Mouse (Mus musculus) frontal cortex, postnatal 14 days (tissue): ENCODE measurements around the gene Phka2.

ENCODE experiments used
- DNase-seq, 2 experiments: peaks; one replicate each; pipeline ENCODE4 v3.0.0; 2022; ENCODE audit warnings: low spot score in 2 of 2

Phka2 gene

DNA sequence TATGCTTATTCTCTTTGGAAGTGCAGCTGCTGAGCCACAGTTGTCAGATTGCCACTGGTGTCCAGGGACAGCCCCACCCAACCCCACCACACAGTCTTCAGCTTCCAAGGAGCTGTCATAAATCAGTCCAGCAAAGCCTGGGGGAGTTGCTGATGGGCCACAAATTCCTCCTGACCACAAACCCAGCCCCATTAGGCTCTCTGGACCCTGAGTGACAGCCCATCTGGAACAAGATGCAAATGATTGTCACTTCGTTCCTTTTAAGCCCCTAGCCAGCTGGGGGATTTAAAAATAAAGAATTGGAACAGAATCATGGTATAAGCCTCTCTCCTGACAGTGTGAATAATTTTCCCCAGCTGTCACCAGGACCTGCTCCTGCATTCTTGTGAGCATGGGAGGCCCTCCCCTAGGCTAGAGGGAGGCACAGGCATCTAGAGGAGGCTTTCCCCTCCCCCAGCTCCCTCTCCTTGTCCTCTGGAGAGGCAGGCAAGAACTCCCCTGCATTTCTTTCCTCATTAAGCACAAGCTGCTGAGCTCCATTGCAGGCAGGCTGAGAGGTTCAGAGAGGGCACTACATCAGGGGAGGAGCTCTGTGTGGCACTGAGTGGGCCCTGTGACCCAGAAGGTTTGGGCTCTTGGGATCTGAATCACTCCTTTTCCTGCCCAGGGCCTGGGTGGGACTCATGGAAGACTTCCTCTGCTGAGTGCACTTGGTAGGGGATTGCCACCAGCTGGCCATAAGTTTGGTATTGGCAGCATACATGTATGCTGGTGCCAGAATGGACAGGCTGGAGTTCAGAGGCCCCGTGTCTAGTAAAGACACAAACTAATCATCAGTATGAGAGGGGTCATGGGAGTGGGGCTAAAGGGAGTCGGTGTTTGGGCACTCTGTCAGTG, 96.8 kb downstream of the Phka2 start:
- DNase-seq: peak in 1 of 2 experiments; percentile 32

DNA sequence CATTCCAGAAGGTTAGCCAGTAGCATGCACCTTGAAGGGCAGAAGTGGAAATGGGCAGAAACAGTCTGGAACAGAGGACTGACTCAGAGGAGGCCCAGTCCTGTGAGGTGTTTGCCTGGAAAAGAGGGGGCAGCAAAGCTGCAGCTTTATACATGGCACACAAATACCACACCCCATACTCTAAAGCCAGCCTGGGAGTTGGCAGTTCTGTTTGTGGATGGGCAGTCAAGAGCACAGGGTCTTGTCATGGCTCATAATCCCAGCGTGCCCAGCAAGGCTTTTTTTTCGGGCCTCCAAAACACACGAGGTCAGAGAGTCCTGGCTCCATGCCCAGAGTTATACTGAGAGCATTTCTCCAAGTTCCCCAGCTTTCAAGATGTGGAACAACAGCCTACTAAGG, 99.1 kb downstream of the Phka2 start:
- DNase-seq: no peak

DNA sequence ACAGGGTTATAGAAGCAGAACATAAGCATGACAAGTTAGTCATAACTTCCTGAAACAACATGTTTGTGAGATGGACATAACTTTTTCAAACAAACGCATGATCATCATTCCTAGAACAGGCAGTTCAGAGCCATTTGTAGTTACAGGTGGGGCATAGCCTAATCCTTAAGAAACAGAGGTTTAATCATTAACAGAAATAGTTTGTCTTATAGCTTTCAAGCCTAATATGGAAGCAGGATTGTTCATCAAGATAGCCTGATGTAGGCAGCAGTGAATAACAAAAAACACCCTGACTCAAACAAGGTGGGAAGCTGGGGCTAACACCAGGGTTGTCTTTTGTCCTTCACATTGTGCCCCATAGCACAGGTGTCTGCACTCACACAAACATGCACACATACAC, 100.8 kb downstream of the Phka2 start:
- no peak for DNase-seq

DNA sequence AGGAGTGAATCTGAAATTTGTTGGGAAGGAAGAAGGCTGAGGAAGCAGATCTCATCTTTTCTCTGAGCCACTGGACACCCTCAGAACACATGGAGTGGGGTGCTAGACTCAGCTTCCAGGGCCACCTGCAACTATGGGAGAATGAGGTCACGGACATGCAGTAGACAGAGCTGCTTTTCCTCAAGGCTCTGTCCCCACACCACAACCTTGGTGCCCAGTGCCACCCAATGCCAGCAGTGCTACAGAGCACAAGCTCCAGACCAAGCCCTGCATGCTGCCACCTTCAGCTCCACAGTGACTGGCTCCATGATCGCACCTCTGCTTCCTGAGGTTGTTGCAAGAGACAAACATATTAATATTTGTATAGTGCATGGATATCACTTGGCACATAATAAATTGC, 101.3 kb downstream of the Phka2 start:
- DNase-seq: no peak

DNA sequence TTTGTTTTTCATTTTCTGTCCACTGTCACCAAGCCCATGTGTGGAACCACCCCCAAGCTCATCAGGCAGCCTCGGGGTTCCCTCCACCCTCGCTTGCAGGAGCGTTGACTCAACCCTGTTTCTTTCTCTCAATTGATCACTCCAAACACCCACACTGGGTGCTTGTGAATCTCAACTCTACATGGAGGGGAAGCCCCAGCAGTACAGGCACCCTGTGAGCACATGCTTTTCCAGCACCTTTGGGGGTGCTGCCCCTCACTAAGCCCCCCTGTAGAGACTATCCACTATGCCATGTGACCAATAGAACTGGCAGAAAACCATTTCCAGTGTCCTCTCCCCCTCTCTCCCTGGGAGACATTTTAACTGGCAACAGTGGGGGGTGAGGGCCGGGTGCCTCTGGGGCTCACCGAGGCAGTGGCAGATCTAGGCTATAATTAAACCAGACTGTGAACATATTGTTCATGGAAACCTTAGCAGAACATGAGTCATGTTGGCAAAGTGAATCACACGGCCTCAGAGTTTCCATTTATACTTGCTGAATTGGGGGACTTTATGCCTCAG, 102.1 kb downstream of the Phka2 start:
- peak in 1 of 2 experiments; percentile 36 for DNase-seq

DNA sequence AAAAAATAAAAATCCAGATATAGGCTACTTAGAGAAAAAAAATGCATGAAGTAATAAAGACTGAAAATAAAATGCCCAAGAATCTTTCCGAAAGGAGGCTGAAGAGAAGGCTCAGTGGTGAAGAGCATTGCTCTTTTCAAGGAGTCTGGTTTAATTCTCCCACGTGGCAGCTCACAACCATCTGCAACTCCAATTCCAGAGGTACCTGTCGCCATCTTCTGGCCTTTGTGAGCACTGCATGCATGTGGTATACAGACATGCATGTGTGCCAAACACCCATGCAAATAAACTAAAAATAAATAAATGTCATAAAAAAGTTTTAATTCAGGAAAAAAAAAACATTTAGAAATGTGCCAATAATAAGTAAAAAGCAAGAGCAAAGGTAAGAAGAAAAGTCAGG, 107.9 kb downstream of the Phka2 start:
- no peak for DNase-seq

DNA sequence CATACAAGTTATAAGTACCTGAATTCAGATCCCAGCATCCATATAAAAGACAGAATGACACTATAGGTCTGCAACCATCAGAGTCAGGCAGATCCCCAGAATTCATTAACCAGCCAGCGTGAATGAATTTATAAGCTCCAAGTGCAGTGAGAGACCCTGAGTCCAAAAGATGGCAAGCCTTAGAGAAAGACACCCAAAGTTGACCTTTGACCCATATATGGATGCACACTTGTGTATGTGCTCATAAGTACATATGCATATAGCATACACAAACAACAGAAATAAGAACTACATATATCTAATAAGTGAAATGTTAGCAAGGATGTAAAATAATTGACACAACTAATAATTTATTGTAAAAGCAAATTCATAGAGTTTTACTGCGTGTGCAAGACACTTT, 108.5 kb downstream of the Phka2 start:
- DNase-seq: no peak

DNA sequence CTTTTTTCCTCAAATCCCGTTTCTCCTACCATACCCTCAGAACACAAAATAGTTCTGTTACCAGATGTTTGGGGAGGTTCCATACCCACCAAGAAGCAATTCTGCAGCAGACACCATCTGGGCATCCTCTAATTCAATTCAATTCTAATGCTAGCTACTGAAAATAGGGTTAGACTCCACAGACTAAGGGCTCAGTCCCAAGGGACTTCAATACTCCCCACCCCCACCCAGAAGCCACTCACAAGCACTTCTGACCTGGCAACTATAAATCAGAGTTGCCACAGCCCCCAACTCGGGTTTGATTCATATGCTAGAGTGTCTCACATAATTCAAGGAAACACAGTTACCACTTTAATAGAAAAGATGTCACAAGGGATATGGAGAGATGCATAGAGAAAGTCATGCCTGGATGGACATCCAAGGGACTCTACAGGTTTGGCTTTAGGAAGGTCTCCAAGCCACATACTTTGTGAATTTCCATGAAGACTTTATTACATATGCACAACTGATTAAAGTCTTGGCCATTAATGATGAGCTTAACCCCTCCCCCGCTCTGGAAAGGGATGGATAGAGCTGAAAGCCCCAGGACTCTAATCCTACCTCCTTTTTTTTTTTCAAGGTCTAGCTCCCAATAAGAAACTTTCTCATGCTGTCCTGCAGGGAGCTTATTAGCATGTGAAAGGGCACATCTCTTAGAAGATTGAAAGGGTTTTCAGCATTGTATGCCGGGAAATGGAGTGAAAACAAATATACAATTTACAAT, 109.1 kb downstream of the Phka2 start:
- no peak for DNase-seq
